Mouse (Mus musculus) neural tube, embryonic 11.5 days (tissue): ENCODE measurements at regions not wholly inside any gene's neighbourhood (a gene's known extent, or its start where the extent isn't known, plus 50 kb on each side); places are given as distances from the start of the nearest gene placed in this dataset.

Source experiments
- ATAC-seq: fragments of 200-750 bp; cut with Nextera tagmentation; 2 replicates; pipeline ENCODE4 v1.8.0; 2017; ENCODE audit warnings: moderate number of reproducible peaks, mild to moderate bottlenecking, moderate TSS enrichment, moderate library complexity; ENCODE audit not compliant: insufficient read depth, low FRiP score, low TSS enrichment
- DNase-seq: peaks from one replicate; pipeline ENCODE4 v3.0.0-alpha.2; 2015; ENCODE audit warnings: low spot score
- H3K27ac ChIP-seq: fragments of 300-500 bp; sonication (generic); 2 replicates; pipeline ENCODE4 v1.5.1; 2014; ENCODE audit warnings: low read depth, mild to moderate bottlenecking, low read length
- H3K27me3 ChIP-seq: fragments of 300-500 bp; sonication (generic); 2 replicates; pipeline ENCODE4 v1.6.1; 2014; ENCODE audit warnings: mild to moderate bottlenecking, low read length, mixed read lengths; ENCODE audit not compliant: control insufficient read depth, insufficient read depth
- H3K36me3 ChIP-seq: fragments of 300-500 bp; sonication (generic); 2 replicates; pipeline ENCODE4 v1.6.1; 2014; ENCODE audit warnings: mild to moderate bottlenecking, low read length, moderate library complexity, mixed read lengths; ENCODE audit not compliant: control insufficient read depth, insufficient read depth
- H3K4me1 ChIP-seq: fragments of 300-500 bp; sonication (generic); 2 replicates; pipeline ENCODE4 v1.6.1; 2014; ENCODE audit warnings: low read length, mixed read lengths; ENCODE audit not compliant: control insufficient read depth, insufficient read depth
- H3K4me2 ChIP-seq: fragments of 300-500 bp; sonication (generic); 2 replicates; pipeline ENCODE4 v1.6.1; 2014; ENCODE audit warnings: low read depth, mild to moderate bottlenecking, moderate library complexity
- H3K4me3 ChIP-seq: fragments of 300-500 bp; sonication (generic); 2 replicates; pipeline ENCODE4 v1.5.1; 2014; ENCODE audit warnings: low read depth, low read length
- H3K9ac ChIP-seq: fragments of 300-500 bp; sonication (generic); 2 replicates; pipeline ENCODE4 v1.6.1; 2014; ENCODE audit warnings: mild to moderate bottlenecking, low read length
- H3K9me3 ChIP-seq: fragments of 300-500 bp; sonication (generic); 2 replicates; pipeline ENCODE4 v1.6.1; 2016; ENCODE audit warnings: low read length; ENCODE audit not compliant: control insufficient read depth
- whole genome bisulfite sequencing: fragments of 180-500 bp; shearing (Covaris S2); extraction: QIAGEN DNeasy Blood & Tissue Kit; methylation state at CpG from one replicate; pipeline ENCODE4 v1.1.7; 2014; 5-methylcytosine and 5-hydroxymethylcytosine counted together

DNA sequence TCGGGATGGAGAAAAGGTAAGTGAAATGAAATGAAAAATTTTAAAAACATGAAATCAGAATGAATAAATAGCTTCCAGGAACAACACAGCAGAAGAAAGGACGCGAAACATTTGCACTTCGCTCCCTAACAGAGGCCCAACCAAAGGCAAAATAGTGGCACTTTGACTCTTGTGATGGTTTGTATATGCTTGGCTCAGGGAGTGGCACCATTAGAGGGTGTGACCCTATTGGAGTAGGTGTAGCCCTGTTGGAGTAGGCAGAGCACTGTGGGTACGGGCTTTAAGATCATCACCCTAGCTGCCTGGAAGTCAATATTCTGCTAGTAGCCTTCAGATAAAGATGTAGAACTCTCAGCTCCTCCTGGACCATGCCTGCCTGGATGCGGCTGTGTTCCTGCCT is 154.0 kb upstream of the Fam78b start:
- H3K4me3 ChIP-seq = no peak overlapping the region
- 0 out of 2 replicates have a peak, but pooled peaks cover 2% of the 10 kb centered on the region for H3K4me1 ChIP-seq
- DNase-seq (no peak), ATAC-seq (no peak)
- H3K27me3 ChIP-seq = no peaks in the 10 kb centered on the region
- 92% methylated on average over 6 of the region's 6 CpGs for WGBS
- no peaks in the 10 kb centered on the region for H3K36me3 ChIP-seq
- H3K9ac ChIP-seq = no peak overlapping the region
- H3K4me2 ChIP-seq = no peak overlapping the region
- H3K9me3 ChIP-seq = no peaks in the 10 kb centered on the region
- no peak overlapping the region for H3K27ac ChIP-seq

- no peak overlapping the region for H3K9ac ChIP-seq
- no peak for DNase-seq
- H3K27me3 ChIP-seq = no peaks in the 10 kb centered on the region
- ATAC-seq = no peak
- no peak overlapping the region for H3K4me2 ChIP-seq
- no peak overlapping the region for H3K27ac ChIP-seq
- 0 out of 2 replicates have a peak, but pooled peaks cover 2% of the 10 kb centered on the region for H3K4me1 ChIP-seq
- no peaks in the 10 kb centered on the region for H3K9me3 ChIP-seq
- 81% methylated on average over 4 of the region's 4 CpGs for WGBS
- H3K36me3 ChIP-seq = no peaks in the 10 kb centered on the region
- no peak overlapping the region for H3K4me3 ChIP-seq
Measured at GRCm38 (mm10) chr1:166848015-166848535, 153.1 kb upstream of the Fam78b start.

DNA sequence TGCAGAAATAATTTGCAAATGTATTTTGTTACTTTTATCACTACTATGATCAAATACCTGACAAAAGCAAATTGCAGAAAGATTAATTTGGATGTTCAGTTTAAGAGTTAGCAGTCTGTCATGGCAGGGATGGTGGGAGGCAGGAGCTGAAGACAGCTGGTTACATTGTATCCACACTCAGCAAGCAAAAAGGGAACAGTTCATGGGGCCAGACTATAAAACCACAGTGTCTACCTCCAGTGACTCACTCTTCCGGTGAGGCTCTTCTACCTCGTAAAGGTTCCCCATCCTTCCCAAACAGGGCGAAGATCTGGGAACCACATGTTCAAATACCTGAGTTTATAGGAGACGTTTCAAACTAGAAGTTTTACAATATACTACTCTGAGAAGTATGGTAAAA is 145.2 kb upstream of the Fam78b start:
- Histone ChIP-seq H3K4me1 (no peaks in the 10 kb centered on the region), H3K36me3 (no peaks in the 10 kb centered on the region), H3K4me2 (no peak overlapping the region), H3K9ac (no peak overlapping the region), H3K27me3 (no peaks in the 10 kb centered on the region), H3K9me3 (no peaks in the 10 kb centered on the region), H3K4me3 (no peak overlapping the region), H3K27ac (no peak overlapping the region)
- 86% methylated on average over 4 of the region's 4 CpGs for WGBS
- ATAC-seq (no peak), DNase-seq (no peak)

GRCm38 (mm10) chr1:166866256-166866655 is 135.0 kb upstream of the Fam78b start:
- Histone ChIP-seq H3K27ac (no peak overlapping the region), H3K4me1 (no peaks in the 10 kb centered on the region), H3K9me3 (no peaks in the 10 kb centered on the region), H3K36me3 (no peaks in the 10 kb centered on the region), H3K9ac (no peak overlapping the region), H3K4me3 (no peak overlapping the region), H3K4me2 (no peak overlapping the region), H3K27me3 (no peaks in the 10 kb centered on the region)
- ATAC-seq (no peak), DNase-seq (no peak)
- 85% methylated on average over 7 of the region's 7 CpGs for WGBS

- 88% methylated on average over 4 of the region's 4 CpGs for WGBS
- Histone ChIP-seq H3K9me3 (no peaks in the 10 kb centered on the region), H3K36me3 (no peaks in the 10 kb centered on the region), H3K4me2 (no peak overlapping the region), H3K9ac (no peak overlapping the region), H3K27me3 (no peaks in the 10 kb centered on the region), H3K4me3 (no peak overlapping the region), H3K4me1 (no peaks in the 10 kb centered on the region), H3K27ac (no peak overlapping the region)
- ATAC-seq (no peak), DNase-seq (no peak)
Measured at GRCm38 (mm10) chr1:166871258-166871657, 130.0 kb upstream of the Fam78b start.

GRCm38 (mm10) chr1:166876452-166876851 is 124.8 kb upstream of the Fam78b start:
- Histone ChIP-seq H3K4me3 (no peak overlapping the region), H3K4me2 (no peak overlapping the region), H3K27ac (no peak overlapping the region), H3K27me3 (no peaks in the 10 kb centered on the region), H3K36me3 (no peaks in the 10 kb centered on the region), H3K4me1 (no peaks in the 10 kb centered on the region), H3K9me3 (no peaks in the 10 kb centered on the region), H3K9ac (no peak overlapping the region)
- ATAC-seq = no peak
- no peak for DNase-seq
- WGBS = 97% methylated on average over 2 of the region's 2 CpGs

DNA sequence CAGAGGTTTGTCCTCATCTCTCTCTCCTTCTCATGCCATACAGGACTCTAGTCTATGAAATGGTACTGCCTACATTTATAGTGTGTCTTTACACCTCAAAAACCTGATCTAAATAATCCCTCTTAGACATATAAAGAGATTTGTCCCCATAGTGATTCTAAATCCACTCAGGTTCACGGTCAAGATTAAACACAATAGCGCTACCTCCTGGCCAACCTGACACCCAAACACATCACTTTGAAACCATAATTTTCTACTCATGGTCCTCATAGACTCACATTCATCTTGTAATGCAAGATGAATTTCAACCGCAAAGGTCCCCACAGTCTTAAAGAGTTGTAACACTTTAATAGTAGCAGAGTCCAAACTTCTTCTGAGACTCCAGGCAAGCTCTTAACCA is 118.0 kb upstream of the Fam78b start:
- Histone ChIP-seq H3K4me1 (no peaks in the 10 kb centered on the region), H3K9ac (no peak overlapping the region), H3K4me2 (no peak overlapping the region), H3K36me3 (no peaks in the 10 kb centered on the region), H3K4me3 (no peak overlapping the region), H3K27ac (no peak overlapping the region), H3K9me3 (no peaks in the 10 kb centered on the region), H3K27me3 (no peaks in the 10 kb centered on the region)
- 92% methylated on average over 3 of the region's 3 CpGs for WGBS
- ATAC-seq (no peak), DNase-seq (no peak)

DNA sequence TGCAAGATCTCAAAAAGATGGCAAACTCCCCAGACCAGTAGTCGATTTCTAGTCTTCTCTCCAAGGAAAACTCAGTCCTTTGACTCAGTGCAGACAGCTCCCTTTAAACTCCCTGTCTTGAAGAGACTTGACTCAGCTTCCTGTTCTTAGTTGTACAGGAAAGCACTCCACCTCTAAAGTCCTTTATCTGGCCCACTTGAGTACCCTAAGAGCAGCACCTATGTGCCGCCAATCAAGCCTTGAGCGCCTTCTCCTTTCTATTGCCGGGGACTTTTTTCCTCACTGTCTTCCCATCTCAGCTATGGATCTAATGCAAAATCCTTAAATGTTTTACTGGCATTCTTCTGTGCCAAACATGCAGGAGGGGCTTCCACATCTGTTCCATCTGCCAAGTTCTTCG is 105.3 kb upstream of the Fam78b start:
- 93% methylated on average over 5 of the region's 5 CpGs for WGBS
- Histone ChIP-seq H3K4me2 (no peak overlapping the region), H3K27me3 (no peaks in the 10 kb centered on the region), H3K9ac (no peak overlapping the region), H3K9me3 (no peaks in the 10 kb centered on the region), H3K4me1 (peaks cover 2% of the 10 kb centered on the region; the same call in 1 of the 2 replicates), H3K36me3 (no peaks in the 10 kb centered on the region), H3K4me3 (no peak overlapping the region), H3K27ac (no peak overlapping the region)
- DNase-seq (no peak), ATAC-seq (no peak)

DNA sequence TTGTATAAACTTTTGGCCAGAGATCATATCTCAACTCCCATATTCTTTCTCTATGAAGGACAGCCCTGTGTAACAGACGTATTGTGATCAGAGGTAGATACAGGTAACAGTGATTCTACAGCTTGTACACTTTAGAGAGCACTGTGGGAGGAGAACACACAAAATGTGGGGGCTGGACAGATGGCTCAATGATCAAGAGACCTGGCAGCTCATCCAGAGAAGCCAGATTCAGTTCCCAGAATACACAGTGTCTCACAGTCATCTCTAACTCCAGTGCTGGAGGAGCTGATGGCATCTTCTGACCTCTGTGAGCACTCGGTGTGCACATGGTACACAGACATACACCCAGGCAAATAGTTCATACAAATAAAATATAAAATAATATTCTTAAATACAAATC is 102.5 kb upstream of the Fam78b start:
- Histone ChIP-seq H3K4me3 (no peak overlapping the region), H3K4me1 (peaks cover 2% of the 10 kb centered on the region; the same call in 1 of the 2 replicates), H3K36me3 (no peaks in the 10 kb centered on the region), H3K27ac (no peak overlapping the region), H3K27me3 (no peaks in the 10 kb centered on the region), H3K4me2 (no peak overlapping the region), H3K9ac (no peak overlapping the region), H3K9me3 (no peaks in the 10 kb centered on the region)
- no peak for ATAC-seq
- no peak for DNase-seq
- 89% methylated on average over 2 of the region's 2 CpGs for WGBS
